Mouse (Mus musculus): ENCODE measurements around the gene Prrxl1.

DNA sequence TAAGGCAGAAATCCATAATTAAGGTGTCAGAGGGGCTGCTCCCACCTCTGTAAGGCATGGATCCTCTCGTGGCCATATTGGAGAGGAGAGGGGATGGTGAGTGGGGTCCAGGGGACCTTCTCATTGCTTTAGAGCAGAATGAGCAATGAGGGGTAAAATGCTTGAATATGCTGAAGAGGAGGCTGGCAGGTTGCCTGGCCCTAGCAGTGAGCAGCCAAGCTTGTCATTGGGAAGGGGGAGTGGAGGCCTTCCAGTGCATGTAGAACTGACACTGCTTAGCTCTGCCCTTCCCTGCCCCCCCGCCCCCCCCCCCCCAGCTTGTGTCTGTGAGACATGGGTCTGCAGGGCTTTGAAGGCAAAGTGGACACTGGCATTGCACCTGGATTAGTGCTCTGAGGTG, 28.1 kb downstream of the Prrxl1 start:
- TF ChIP-seq CTCF (IDR thresholded peaks at IDR 0.05; ENCODE audit: insufficient read depth, low read length), result no peak
- TF ChIP-seq POLR2A (IDR thresholded peaks at IDR 0.05; ENCODE audit: borderline replicate concordance, extremely low read depth, low read depth, low read length), result no peak

Data from lung, adult 2 months (tissue).